Mouse (Mus musculus) kidney, adult 2 months (tissue): ENCODE results near the gene Pan2.

Experiments used
- CTCF ChIP-seq: fragments of 200-500 bp; conservative IDR thresholded peaks from 2 replicates; pipeline ENCODE4 v1.5.1; 2011; ENCODE audit warnings: low read depth, mild to moderate bottlenecking, control low read depth, low read length, moderate library complexity, mixed read lengths; ENCODE audit not compliant: insufficient read depth, insufficient read length
- POLR2A ChIP-seq: fragments of 200-500 bp; IDR thresholded peaks from one replicate; pipeline ENCODE4 v1.6.1; 2011; ENCODE audit warnings: low read depth, low read length, control low read depth

DNA sequence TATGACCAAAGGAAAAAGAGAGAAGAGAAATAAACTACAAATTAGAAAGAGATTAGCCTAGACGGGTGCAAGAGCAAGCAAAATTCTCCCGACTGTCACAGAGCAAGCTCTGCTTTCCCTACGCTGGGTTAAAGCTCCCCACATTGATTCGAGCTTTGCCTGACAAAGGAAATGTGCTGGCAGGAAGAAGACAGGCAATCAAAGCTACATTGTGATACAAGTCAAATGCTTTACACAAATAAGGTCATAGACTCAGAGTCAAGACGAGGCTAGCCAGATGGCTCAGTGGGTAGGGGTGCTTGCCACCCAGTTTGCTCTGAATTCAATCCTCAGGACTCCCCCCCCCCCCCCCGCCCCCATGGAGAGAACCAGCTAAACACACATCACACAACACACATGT, 66.9 kb downstream of the Pan2 start:
- TF ChIP-seq CTCF (no peak), POLR2A (no peak)
